Mouse (Mus musculus): Measurements from ENCODE around the gene Rnasek. TPM values are rescaled to one million over a fixed set of nuclear protein-coding genes. Genes with fewer than 3 reads are reported as not detected.
A peak's percentile ranks its signal among the peaks of the same experiment; 100 is the strongest.

Gene Rnasek
- polyA plus RNA-seq, 1 experiment from 2014 or later: 321 TPM

GRCm38 (mm10) chr11:70242591-70242990 is 2.9 kb upstream of the Rnasek start:
- Histone ChIP-seq H3K36me3 (ENCODE audit: control insufficient read depth, insufficient read depth, low read length) (no peaks in the 10 kb centered on the region), H3K9ac (replicated peaks; ENCODE audit: low read length) (no peak overlapping the region), H3K4me2 (ENCODE audit: low read length) (no peak overlapping the region), H3K4me1 (ENCODE audit: control insufficient read depth, insufficient read depth, low read length) (peaks cover 19% of the 10 kb centered on the region), H3K27ac (replicated peaks; ENCODE audit: low read depth, low read length) (no peak overlapping the region), H3K27me3 (ENCODE audit: control insufficient read depth, insufficient read depth, low read length) (no peaks in the 10 kb centered on the region), H3K4me3 (replicated peaks; ENCODE audit: low read depth, low read length) (no peak overlapping the region), H3K9me3 (ENCODE audit: control insufficient read depth, low read length) (no peaks in the 10 kb centered on the region)
- DNase-seq: no peak
- ATAC-seq (ENCODE audit: low FRiP score, low TSS enrichment): no peak
- 69% methylated on average over 11 of the region's 11 CpGs for WGBS

- H3K4me3 ChIP-seq (replicated peaks; ENCODE audit: low read depth, low read length): peak overlapping the region; percentile 97
- H3K4me2 ChIP-seq (ENCODE audit: low read length): peak overlapping the region; percentile 99
- H3K9ac ChIP-seq (replicated peaks; ENCODE audit: low read length): peak overlapping the region; percentile 87
- peak overlapping the region; percentile 95 for H3K27ac ChIP-seq (replicated peaks; ENCODE audit: low read depth, low read length)
- H3K27me3 ChIP-seq (ENCODE audit: control insufficient read depth, insufficient read depth, low read length): no peaks in the 10 kb centered on the region
- H3K4me1 ChIP-seq (ENCODE audit: control insufficient read depth, insufficient read depth, low read length): peaks cover 31% of the 10 kb centered on the region
- DNase-seq (peak; percentile 29), ATAC-seq (ENCODE audit: low FRiP score, low TSS enrichment) (no peak)
- 12% methylated on average over 23 of the region's 23 CpGs for WGBS
- peaks cover 18% of the 10 kb centered on the region for H3K36me3 ChIP-seq (ENCODE audit: control insufficient read depth, insufficient read depth, low read length)
- no peaks in the 10 kb centered on the region for H3K9me3 ChIP-seq (ENCODE audit: control insufficient read depth, low read length)
Measured at GRCm38 (mm10) chr11:70238591-70239440, 826 bp downstream of the Rnasek start.

- H3K27me3 ChIP-seq (ENCODE audit: control insufficient read depth, insufficient read depth, low read length): no peaks in the 10 kb centered on the region
- H3K27ac ChIP-seq (replicated peaks; ENCODE audit: low read depth, low read length): peak within 1 kb of the TSS; percentile 95
- peak within 1 kb of the TSS; percentile 97 for H3K4me3 ChIP-seq (replicated peaks; ENCODE audit: low read depth, low read length)
- H3K36me3 ChIP-seq (ENCODE audit: control insufficient read depth, insufficient read depth, low read length): peaks cover 18% of the 10 kb centered on the region
- under 1% methylated on average over 70 of the region's 70 CpGs for WGBS
- no peaks in the 10 kb centered on the region for H3K9me3 ChIP-seq (ENCODE audit: control insufficient read depth, low read length)
- peak within 1 kb of the TSS; percentile 80 for H3K9ac ChIP-seq (replicated peaks; ENCODE audit: low read length)
- ATAC-seq (ENCODE audit: low FRiP score, low TSS enrichment) (peak; percentile 92), DNase-seq (peak; percentile 98)
- peak within 1 kb of the TSS; percentile 99 for H3K4me2 ChIP-seq (ENCODE audit: low read length)
- peaks cover 35% of the 10 kb centered on the region for H3K4me1 ChIP-seq (ENCODE audit: control insufficient read depth, insufficient read depth, low read length)
Measured at GRCm38 (mm10) chr11:70237457-70238167, 2.0 kb downstream of the Rnasek start, which contains the start of gene 0610010K14Rik. Gene 0610010K14Rik (minus strand): TSS chr11:70237914.

- WGBS: 23% methylated on average over 7 of the region's 7 CpGs
- Histone ChIP-seq H3K36me3 (ENCODE audit: control insufficient read depth, insufficient read depth, low read length) (peaks cover 18% of the 10 kb centered on the region), H3K4me2 (ENCODE audit: low read length) (peak overlapping the region; percentile 99), H3K9ac (replicated peaks; ENCODE audit: low read length) (peak overlapping the region; percentile 80), H3K9me3 (ENCODE audit: control insufficient read depth, low read length) (no peaks in the 10 kb centered on the region), H3K27ac (replicated peaks; ENCODE audit: low read depth, low read length) (peak overlapping the region; percentile 95), H3K4me3 (replicated peaks; ENCODE audit: low read depth, low read length) (peak overlapping the region; percentile 97), H3K4me1 (ENCODE audit: control insufficient read depth, insufficient read depth, low read length) (peaks cover 35% of the 10 kb centered on the region), H3K27me3 (ENCODE audit: control insufficient read depth, insufficient read depth, low read length) (no peaks in the 10 kb centered on the region; the same call in 1 of the 2 replicates)
- DNase-seq (no peak), ATAC-seq (ENCODE audit: low FRiP score, low TSS enrichment) (no peak)
Measured at GRCm38 (mm10) chr11:70236717-70237116, 2.9 kb downstream of the Rnasek start.

GRCm38 (mm10) chr11:70235254-70235900 is 4.3 kb downstream of the Rnasek start:
- no peak overlapping the region for H3K27ac ChIP-seq (replicated peaks; ENCODE audit: low read depth, low read length)
- H3K4me2 ChIP-seq (ENCODE audit: low read length): no peak overlapping the region
- no peak overlapping the region for H3K4me3 ChIP-seq (replicated peaks; ENCODE audit: low read depth, low read length)
- no peak overlapping the region for H3K9ac ChIP-seq (replicated peaks; ENCODE audit: low read length)
- DNase-seq (no peak), ATAC-seq (ENCODE audit: low FRiP score, low TSS enrichment) (no peak)
- no peaks in the 10 kb centered on the region for H3K9me3 ChIP-seq (ENCODE audit: control insufficient read depth, low read length)
- peaks cover 29% of the 10 kb centered on the region for H3K4me1 ChIP-seq (ENCODE audit: control insufficient read depth, insufficient read depth, low read length)
- peaks cover 18% of the 10 kb centered on the region for H3K36me3 ChIP-seq (ENCODE audit: control insufficient read depth, insufficient read depth, low read length)
- 91% methylated on average over 12 of the region's 12 CpGs for WGBS
- H3K27me3 ChIP-seq (ENCODE audit: control insufficient read depth, insufficient read depth, low read length): peaks cover 6% of the 10 kb centered on the region; the same call in 1 of the 2 replicates

- Histone ChIP-seq H3K27ac (replicated peaks; ENCODE audit: low read depth, low read length) (no peak overlapping the region), H3K9me3 (ENCODE audit: control insufficient read depth, low read length) (no peaks in the 10 kb centered on the region), H3K4me3 (replicated peaks; ENCODE audit: low read depth, low read length) (no peak overlapping the region), H3K9ac (replicated peaks; ENCODE audit: low read length) (no peak overlapping the region), H3K36me3 (ENCODE audit: control insufficient read depth, insufficient read depth, low read length) (peaks cover 18% of the 10 kb centered on the region), H3K4me2 (ENCODE audit: low read length) (no peak overlapping the region), H3K4me1 (ENCODE audit: control insufficient read depth, insufficient read depth, low read length) (peaks cover 26% of the 10 kb centered on the region), H3K27me3 (ENCODE audit: control insufficient read depth, insufficient read depth, low read length) (peaks cover 14% of the 10 kb centered on the region)
- WGBS: 85% methylated on average over 8 of the region's 8 CpGs
- ATAC-seq (ENCODE audit: low FRiP score, low TSS enrichment): no peak
- no peak for DNase-seq
Measured at GRCm38 (mm10) chr11:70234497-70234896, 5.1 kb downstream of the Rnasek start.

- DNase-seq (no peak), ATAC-seq (ENCODE audit: low FRiP score, low TSS enrichment) (no peak)
- Histone ChIP-seq H3K4me1 (ENCODE audit: control insufficient read depth, insufficient read depth, low read length) (peaks cover 26% of the 10 kb centered on the region), H3K27me3 (ENCODE audit: control insufficient read depth, insufficient read depth, low read length) (peaks cover 19% of the 10 kb centered on the region), H3K4me2 (ENCODE audit: low read length) (no peak overlapping the region), H3K9me3 (ENCODE audit: control insufficient read depth, low read length) (no peaks in the 10 kb centered on the region), H3K36me3 (ENCODE audit: control insufficient read depth, insufficient read depth, low read length) (peaks cover 18% of the 10 kb centered on the region), H3K4me3 (replicated peaks; ENCODE audit: low read depth, low read length) (no peak overlapping the region), H3K27ac (replicated peaks; ENCODE audit: low read depth, low read length) (no peak overlapping the region), H3K9ac (replicated peaks; ENCODE audit: low read length) (no peak overlapping the region)
- 54% methylated on average over 5 of the region's 5 CpGs for WGBS
Measured at GRCm38 (mm10) chr11:70234037-70234436, 5.6 kb downstream of the Rnasek start.

GRCm38 (mm10) chr11:70233016-70233415 is 6.6 kb downstream of the Rnasek start:
- Histone ChIP-seq H3K27me3 (ENCODE audit: control insufficient read depth, insufficient read depth, low read length) (peaks cover 27% of the 10 kb centered on the region), H3K27ac (replicated peaks; ENCODE audit: low read depth, low read length) (no peak overlapping the region), H3K9me3 (ENCODE audit: control insufficient read depth, low read length) (no peaks in the 10 kb centered on the region), H3K4me2 (ENCODE audit: low read length) (peak overlapping the region; percentile 51), H3K36me3 (ENCODE audit: control insufficient read depth, insufficient read depth, low read length) (peaks cover 18% of the 10 kb centered on the region), H3K4me3 (replicated peaks; ENCODE audit: low read depth, low read length) (peak overlapping the region; percentile 26; the same call in 1 of the 2 replicates), H3K9ac (replicated peaks; ENCODE audit: low read length) (peak overlapping the region; percentile 51), H3K4me1 (ENCODE audit: control insufficient read depth, insufficient read depth, low read length) (peaks cover 22% of the 10 kb centered on the region)
- whole genome bisulfite sequencing: 37% methylated on average over 8 of the region's 8 CpGs
- no peak for DNase-seq
- ATAC-seq (ENCODE audit: low FRiP score, low TSS enrichment): no peak
